Mouse (Mus musculus) embryonic facial prominence, embryonic 14.5 days (tissue): ENCODE data around the gene Myo10. TPM values are rescaled to one million over a fixed set of nuclear protein-coding genes. Genes with fewer than 3 reads are reported as not detected.
A peak's percentile ranks its signal among the peaks of the same experiment; 100 is the strongest.

Source experiments
- ATAC-seq: fragments of 200-750 bp; cut with Nextera tagmentation; 2 replicates; pipeline ENCODE4 v1.8.0; 2017; ENCODE audit warnings: low read depth, moderate number of reproducible peaks, moderate TSS enrichment
- DNase-seq: peaks from one replicate; pipeline ENCODE4 v3.0.0-alpha.2; 2015; ENCODE audit warnings: low spot score
- H3K27ac ChIP-seq: fragments of 300-500 bp; sonication (generic); replicated peaks from 2 replicates; pipeline ENCODE4 v1.5.1; 2014; ENCODE audit warnings: low read depth, mild to moderate bottlenecking, low read length, moderate library complexity
- H3K27me3 ChIP-seq: fragments of 300-500 bp; sonication (generic); replicated peaks from 2 replicates; pipeline ENCODE4 v1.6.1; 2014; ENCODE audit warnings: low read length; ENCODE audit not compliant: control insufficient read depth, insufficient read depth
- H3K36me3 ChIP-seq: fragments of 300-500 bp; sonication (generic); 2 replicates; pipeline ENCODE4 v1.6.1; 2014; ENCODE audit warnings: low read length, mixed read lengths; ENCODE audit not compliant: control insufficient read depth, insufficient read depth
- H3K4me1 ChIP-seq: fragments of 300-500 bp; sonication (generic); 2 replicates; pipeline ENCODE4 v1.6.1; 2014; ENCODE audit warnings: antibody characterized with exemption, low read length; ENCODE audit not compliant: control insufficient read depth, insufficient read depth
- H3K4me2 ChIP-seq: fragments of 300-500 bp; sonication (generic); 2 replicates; pipeline ENCODE4 v1.6.1; 2014; ENCODE audit warnings: low read depth, mild to moderate bottlenecking, low read length, moderate library complexity, mixed read lengths
- H3K4me3 ChIP-seq: fragments of 300-500 bp; sonication (generic); 2 replicates; pipeline ENCODE4 v1.5.1; 2014; ENCODE audit warnings: low read depth, mild to moderate bottlenecking, low read length
- H3K9ac ChIP-seq: fragments of 300-500 bp; sonication (generic); 2 replicates; pipeline ENCODE4 v1.6.1; 2014; ENCODE audit warnings: low read depth, mild to moderate bottlenecking, low read length, moderate library complexity, mixed read lengths
- H3K9me3 ChIP-seq: fragments of 300-500 bp; sonication (generic); 2 replicates; pipeline ENCODE4 v1.6.1; 2016; ENCODE audit warnings: low read length; ENCODE audit not compliant: control insufficient read depth
- WGBS: fragments of 180-500 bp; shearing (Covaris S2); extraction: QIAGEN DNeasy Blood & Tissue Kit; methylation state at CpG from one replicate; pipeline ENCODE4 v1.1.7; 2014; 5-methylcytosine and 5-hydroxymethylcytosine counted together
- polyA plus RNA-seq: library from polyadenylated mRNA; unstranded; fragments of >200 nt; fragmentation: Nextera tagmentation; extraction: Ambion mirVana; gene quantifications from 2 replicates; pipeline ENCODE4 v1.2.1, GENCODE M21; 2014

Myo10 gene
- polyA plus RNA-seq, 1 experiment from 2014 or later, result 41.8 TPM

- Histone ChIP-seq H3K4me2 (no peak overlapping the region), H3K4me3 (no peak overlapping the region), H3K9ac (no peak overlapping the region), H3K27me3 (no peaks in the 10 kb centered on the region), H3K4me1 (no peaks in the 10 kb centered on the region), H3K27ac (no peak overlapping the region), H3K9me3 (no peaks in the 10 kb centered on the region), H3K36me3 (peaks cover 70% of the 10 kb centered on the region)
- 91% methylated on average over 9 of the region's 9 CpGs for WGBS
- DNase-seq (no peak), ATAC-seq (no peak)
Measured at GRCm38 (mm10) chr15:25795496-25795895, 173.2 kb downstream of the Myo10 start.

- H3K9ac ChIP-seq, result no peak overlapping the region
- peaks cover 79% of the 10 kb centered on the region for H3K36me3 ChIP-seq
- 58% methylated on average over 3 of the region's 3 CpGs for WGBS
- H3K27ac ChIP-seq, result no peak overlapping the region
- no peak overlapping the region for H3K4me3 ChIP-seq
- H3K4me1 ChIP-seq, result no peaks in the 10 kb centered on the region
- DNase-seq (no peak), ATAC-seq (no peak)
- no peak overlapping the region for H3K4me2 ChIP-seq
- H3K27me3 ChIP-seq, result no peaks in the 10 kb centered on the region
- no peaks in the 10 kb centered on the region for H3K9me3 ChIP-seq
Measured at GRCm38 (mm10) chr15:25796353-25796752, 174.0 kb downstream of the Myo10 start.

- H3K4me2 ChIP-seq, result no peak overlapping the region
- ATAC-seq (no peak), DNase-seq (no peak)
- H3K4me1 ChIP-seq, result no peaks in the 10 kb centered on the region
- H3K9ac ChIP-seq, result no peak overlapping the region
- WGBS, result 88% methylated on average over 8 of the region's 8 CpGs
- no peak overlapping the region for H3K4me3 ChIP-seq
- no peaks in the 10 kb centered on the region for H3K27me3 ChIP-seq
- no peak overlapping the region for H3K27ac ChIP-seq
- H3K9me3 ChIP-seq, result no peaks in the 10 kb centered on the region
- H3K36me3 ChIP-seq, result peaks cover 83% of the 10 kb centered on the region
Measured at GRCm38 (mm10) chr15:25797179-25797578, 174.9 kb downstream of the Myo10 start.

- Histone ChIP-seq H3K9ac (no peak overlapping the region), H3K27ac (no peak overlapping the region), H3K4me3 (no peak overlapping the region), H3K4me2 (no peak overlapping the region), H3K4me1 (no peaks in the 10 kb centered on the region), H3K36me3 (peaks cover 84% of the 10 kb centered on the region), H3K27me3 (no peaks in the 10 kb centered on the region), H3K9me3 (no peaks in the 10 kb centered on the region)
- DNase-seq (no peak), ATAC-seq (no peak)
- 67% methylated on average over 1 of the region's 1 CpGs for WGBS
Measured at GRCm38 (mm10) chr15:25797888-25798287, 175.6 kb downstream of the Myo10 start.

- Histone ChIP-seq H3K9me3 (no peaks in the 10 kb centered on the region), H3K4me3 (no peak overlapping the region), H3K4me2 (no peak overlapping the region), H3K4me1 (no peaks in the 10 kb centered on the region), H3K9ac (no peak overlapping the region), H3K36me3 (peaks cover 86% of the 10 kb centered on the region), H3K27ac (no peak overlapping the region), H3K27me3 (no peaks in the 10 kb centered on the region)
- 78% methylated on average over 5 of the region's 5 CpGs for WGBS
- ATAC-seq, result no peak
- DNase-seq, result no peak
Measured at GRCm38 (mm10) chr15:25801726-25802125, 179.4 kb downstream of the Myo10 start.

- 85% methylated on average over 8 of the region's 8 CpGs for WGBS
- H3K4me2 ChIP-seq, result no peak overlapping the region
Measured at GRCm38 (mm10) chr15:25802194-25802593, 179.9 kb downstream of the Myo10 start.

GRCm38 (mm10) chr15:25803111-25803510 is 180.8 kb downstream of the Myo10 start:
- H3K9me3 ChIP-seq, result no peaks in the 10 kb centered on the region
- no peak overlapping the region for H3K9ac ChIP-seq
- H3K27ac ChIP-seq, result no peak overlapping the region
- no peak for ATAC-seq
- no peaks in the 10 kb centered on the region for H3K4me1 ChIP-seq
- no peak for DNase-seq
- H3K36me3 ChIP-seq, result peaks cover 86% of the 10 kb centered on the region
- no peak overlapping the region for H3K4me2 ChIP-seq
- H3K27me3 ChIP-seq, result no peaks in the 10 kb centered on the region
- H3K4me3 ChIP-seq, result no peak overlapping the region
- WGBS, result 82% methylated on average over 15 of the region's 15 CpGs

More at GRCm38 (mm10) chr15:25802194-25802593, 179.9 kb downstream of the Myo10 start:
- DNase-seq (no peak), ATAC-seq (no peak)
- H3K27me3 ChIP-seq, result no peaks in the 10 kb centered on the region
- no peaks in the 10 kb centered on the region for H3K9me3 ChIP-seq
- H3K4me1 ChIP-seq, result no peaks in the 10 kb centered on the region
- H3K4me3 ChIP-seq, result no peak overlapping the region
- H3K27ac ChIP-seq, result no peak overlapping the region
- H3K36me3 ChIP-seq, result peaks cover 86% of the 10 kb centered on the region
- H3K9ac ChIP-seq, result no peak overlapping the region

GRCm38 (mm10) chr15:25805336-25806110 is 183.2 kb downstream of the Myo10 start:
- no peak overlapping the region for H3K9ac ChIP-seq
- no peaks in the 10 kb centered on the region for H3K9me3 ChIP-seq
- H3K27ac ChIP-seq, result no peak overlapping the region
- H3K36me3 ChIP-seq, result peaks cover 88% of the 10 kb centered on the region
- no peak overlapping the region for H3K4me2 ChIP-seq
- ATAC-seq (peak; percentile 72), DNase-seq (peak; percentile 77)
- 78% methylated on average over 21 of the region's 21 CpGs for WGBS
- no peaks in the 10 kb centered on the region for H3K27me3 ChIP-seq
- no peak overlapping the region for H3K4me3 ChIP-seq
- no peaks in the 10 kb centered on the region for H3K4me1 ChIP-seq

- H3K36me3 ChIP-seq, result peaks cover 88% of the 10 kb centered on the region
Measured at GRCm38 (mm10) chr15:25806363-25806762, 184.0 kb downstream of the Myo10 start.

More at GRCm38 (mm10) chr15:25806363-25806762, 184.0 kb downstream of the Myo10 start:
- Histone ChIP-seq H3K27ac (no peak overlapping the region), H3K9ac (no peak overlapping the region), H3K4me3 (no peak overlapping the region), H3K9me3 (no peaks in the 10 kb centered on the region), H3K4me1 (no peaks in the 10 kb centered on the region), H3K4me2 (no peak overlapping the region), H3K27me3 (no peaks in the 10 kb centered on the region)
- 81% methylated on average over 17 of the region's 17 CpGs for WGBS
- no peak for DNase-seq
- no peak for ATAC-seq
